Mouse (Mus musculus) adrenal gland, postnatal 10 days (tissue): ENCODE results near the gene Slc5a8. TPM values are rescaled to one million over a fixed set of nuclear protein-coding genes. Genes with fewer than 3 reads are reported as not detected.
A peak's percentile ranks its signal among the peaks of the same experiment; 100 is the strongest.

Experiments
- DNase-seq: peaks from one replicate; pipeline ENCODE4 v3.0.0; 2021; ENCODE audit warnings: mixed read lengths
- long read RNA-seq, 2 experiments: library from polyadenylated mRNA; stranded (forward); transcript quantifications; one replicate each; pipeline ENCODE4 v2.0.0; 2021
- total RNA-seq, 2 experiments: library from RNA; stranded (reverse); gene quantifications; 2 replicates each; pipeline ENCODE4 v1.2.3; 2021

Gene Slc5a8
- under 1 TPM; 0.06 TPM for total RNA-seq
- long read RNA-seq, experiment 1: 0 reads
- long read RNA-seq, experiment 2, full-length matches to known transcripts: 3 of 3 reads
- long read RNA-seq, experiment 2, partial matches to known transcripts: 0 of 3 reads
- long read RNA-seq, experiment 2, other reads (novel, unspliced or antisense): 0 of 3 reads

DNA sequence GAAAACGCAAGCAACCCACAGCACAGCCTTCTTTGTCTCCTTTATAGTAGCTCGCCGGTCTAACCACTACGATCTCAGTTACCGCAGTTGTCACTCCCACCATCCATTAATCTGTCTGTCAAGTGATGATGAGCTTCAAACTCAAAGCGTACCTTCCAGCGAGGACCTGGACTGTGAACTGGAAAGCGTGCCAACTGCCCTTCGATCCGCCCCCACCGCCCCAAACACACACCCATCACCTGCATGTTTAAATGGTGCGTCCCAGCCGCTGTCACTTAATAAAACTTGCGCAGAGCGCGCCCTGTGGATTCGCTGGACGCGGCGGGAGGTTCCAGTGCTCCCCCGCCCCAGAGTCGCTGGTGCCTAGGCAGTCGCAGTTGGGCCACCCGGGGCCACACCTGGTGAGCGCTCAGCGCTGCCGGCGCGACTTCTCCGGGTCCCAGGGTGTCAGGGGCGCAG, at the start of gene Slc5a8:
TSS of gene Slc5a8 (plus strand) at position 361 of the 459 bp plus-strand sequence.
- DNase-seq: peak; percentile 7

- no peak for DNase-seq
Measured at GRCm38 (mm10) chr10:88848876-88849476, 36.8 kb upstream of the Slc5a8 start.

DNA sequence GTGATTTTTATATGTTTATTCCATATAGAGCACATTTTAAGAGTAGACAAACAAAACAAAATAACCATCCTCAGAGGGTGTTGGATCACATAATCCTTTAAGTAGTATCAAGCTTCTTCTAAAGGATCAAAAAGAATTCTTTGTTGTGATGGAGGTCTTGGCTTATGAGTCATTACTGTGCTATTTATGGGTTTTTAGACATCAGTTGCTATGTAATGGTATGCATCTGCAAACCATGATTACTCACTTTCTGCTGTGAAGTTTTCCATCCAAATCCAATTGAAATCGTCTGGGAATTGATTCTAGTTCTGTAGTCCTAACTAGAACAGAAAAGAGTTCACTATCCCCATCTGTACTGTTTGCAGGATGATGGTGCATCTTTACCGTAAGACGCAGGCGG, 35.8 kb upstream of the Slc5a8 start:
- no peak for DNase-seq

GRCm38 (mm10) chr10:88853326-88853725, 32.5 kb upstream of the Slc5a8 start:
- no peak for DNase-seq

GRCm38 (mm10) chr10:88860911-88861310, 24.9 kb upstream of the Slc5a8 start:
- no peak for DNase-seq

- DNase-seq: no peak
Measured at GRCm38 (mm10) chr10:88861416-88861815, 24.4 kb upstream of the Slc5a8 start.

DNA sequence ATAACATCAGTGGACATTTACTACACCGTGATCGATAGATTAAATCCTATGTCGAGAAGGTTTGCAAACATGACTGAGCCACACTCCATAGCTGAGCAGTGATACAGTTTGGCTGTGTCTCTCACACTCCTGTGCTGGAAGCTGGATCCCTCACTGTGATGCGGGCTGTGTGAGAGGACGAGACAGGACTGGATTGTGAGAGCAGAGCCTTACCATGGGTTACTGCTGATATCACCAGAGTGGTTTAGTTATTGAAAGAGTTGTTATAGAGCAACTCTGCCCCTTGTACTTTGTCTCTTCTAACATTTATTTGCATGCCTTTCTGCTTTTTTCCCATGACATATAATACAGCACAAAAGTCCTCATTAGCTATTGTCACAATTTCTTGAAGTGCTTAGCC, 23.5 kb upstream of the Slc5a8 start:
- no peak for DNase-seq

GRCm38 (mm10) chr10:88866017-88866416, 19.8 kb upstream of the Slc5a8 start:
- peak; percentile 3 for DNase-seq

GRCm38 (mm10) chr10:88874870-88875269, 10.9 kb upstream of the Slc5a8 start:
- DNase-seq: no peak

- DNase-seq: no peak
Measured at GRCm38 (mm10) chr10:88877421-88877820, 8.4 kb upstream of the Slc5a8 start.

- DNase-seq: no peak
Measured at GRCm38 (mm10) chr10:88883721-88884120, 2.1 kb upstream of the Slc5a8 start.

DNA sequence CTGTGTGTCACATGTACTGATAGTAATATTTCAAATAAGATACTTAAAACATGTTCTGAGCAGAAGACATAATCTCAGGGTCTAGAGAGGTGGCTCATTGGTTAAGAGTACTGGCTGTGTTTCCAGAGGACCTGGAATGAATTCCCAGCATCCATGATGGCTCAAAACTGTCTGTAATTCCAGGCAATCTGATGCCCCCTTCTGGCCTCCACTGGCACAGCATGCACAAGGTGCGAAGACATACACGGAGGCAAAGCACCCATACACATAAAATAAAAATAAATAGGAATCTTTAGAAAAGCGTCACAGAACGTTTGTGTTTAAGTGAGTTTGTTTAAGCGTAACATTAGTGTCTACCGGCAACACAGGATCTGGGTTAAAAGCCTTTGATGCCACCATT, 956 bp upstream of the Slc5a8 start:
- no peak for DNase-seq

- DNase-seq: peak; percentile 2
Measured at GRCm38 (mm10) chr10:88886114-88886513, 322 bp downstream of the Slc5a8 start.

DNA sequence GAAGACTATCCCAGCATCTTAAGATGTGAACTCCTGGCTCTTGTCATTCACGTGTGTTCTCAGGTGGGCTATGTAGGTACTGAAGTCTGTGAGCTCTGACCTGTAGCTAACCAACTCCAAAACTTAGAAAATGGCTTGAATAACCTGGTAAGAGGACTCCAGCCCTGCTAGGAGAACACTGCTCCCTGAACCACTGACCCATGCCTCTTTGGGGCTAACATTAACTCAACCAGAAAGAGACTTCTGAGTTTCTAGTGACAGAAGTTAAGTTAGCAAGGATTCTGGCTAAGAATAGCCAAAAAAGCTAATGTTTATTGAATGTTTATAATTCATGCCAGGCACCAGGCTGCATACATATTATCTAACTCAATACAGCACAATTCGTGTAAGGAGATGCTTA, 2.6 kb downstream of the Slc5a8 start:
- DNase-seq: no peak

DNA sequence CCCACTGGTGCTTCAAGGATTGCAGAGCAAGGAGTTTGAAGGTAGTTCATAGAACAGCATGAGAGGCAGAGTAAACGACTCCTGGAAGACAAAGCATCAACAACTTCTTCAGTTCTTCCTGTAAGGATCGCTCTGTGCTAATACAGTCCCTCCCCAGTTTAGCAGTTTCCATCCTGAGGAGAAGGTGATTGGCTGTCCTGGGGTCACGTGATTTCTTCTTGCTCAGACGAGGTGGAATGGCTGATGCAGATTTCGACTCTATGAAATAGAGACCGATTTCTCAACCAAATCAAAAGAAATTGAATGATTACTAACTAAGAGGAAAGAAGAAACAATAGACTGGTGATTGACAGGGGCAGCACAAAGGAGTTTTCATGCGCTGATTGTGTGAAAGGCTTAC, 5.6 kb downstream of the Slc5a8 start:
- DNase-seq: no peak

- no peak for DNase-seq
Measured at GRCm38 (mm10) chr10:88892560-88893087, 6.8 kb downstream of the Slc5a8 start.

GRCm38 (mm10) chr10:88897032-88897431, 11.2 kb downstream of the Slc5a8 start:
- no peak for DNase-seq

DNA sequence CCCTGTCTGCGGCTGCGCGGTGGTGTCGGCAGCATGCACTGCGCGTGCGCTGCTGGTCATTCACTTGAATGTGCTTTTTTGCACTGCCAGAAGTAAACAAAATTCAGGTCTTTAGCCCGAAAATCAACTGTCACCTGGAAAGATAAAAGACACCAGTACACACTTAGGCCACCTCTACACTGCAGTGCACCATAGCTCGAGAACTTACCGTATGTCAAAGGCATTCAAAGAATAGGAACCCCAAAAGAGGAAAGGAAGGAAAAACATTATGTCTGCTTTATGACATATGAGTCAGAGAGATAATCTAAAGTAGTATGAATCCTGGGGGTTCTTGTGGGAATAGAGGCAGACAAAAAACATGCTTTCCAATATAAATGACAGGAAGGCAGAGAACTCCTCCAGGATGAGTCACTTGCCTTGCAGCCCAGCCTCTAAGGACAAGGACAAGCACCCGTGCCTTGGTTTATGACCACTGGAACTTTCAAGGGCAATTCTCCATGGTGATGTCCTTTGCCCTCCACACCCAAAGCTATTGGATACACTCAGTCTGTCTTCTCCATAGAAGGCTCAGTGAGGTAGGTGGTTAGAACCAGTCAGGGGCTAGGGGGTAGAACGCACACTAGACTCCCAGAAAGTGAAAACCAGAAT, 64.0 kb downstream of the Slc5a8 start:
- DNase-seq: peak; percentile 62

GRCm38 (mm10) chr10:88950297-88950653, 64.5 kb downstream of the Slc5a8 start:
- DNase-seq: no peak

- DNase-seq: no peak
Measured at GRCm38 (mm10) chr10:88960791-88961190, 75.0 kb downstream of the Slc5a8 start.

GRCm38 (mm10) chr10:88968586-88968985, 82.8 kb downstream of the Slc5a8 start:
- no peak for DNase-seq

GRCm38 (mm10) chr10:88970951-88971725, 85.3 kb downstream of the Slc5a8 start:
- no peak for DNase-seq

DNA sequence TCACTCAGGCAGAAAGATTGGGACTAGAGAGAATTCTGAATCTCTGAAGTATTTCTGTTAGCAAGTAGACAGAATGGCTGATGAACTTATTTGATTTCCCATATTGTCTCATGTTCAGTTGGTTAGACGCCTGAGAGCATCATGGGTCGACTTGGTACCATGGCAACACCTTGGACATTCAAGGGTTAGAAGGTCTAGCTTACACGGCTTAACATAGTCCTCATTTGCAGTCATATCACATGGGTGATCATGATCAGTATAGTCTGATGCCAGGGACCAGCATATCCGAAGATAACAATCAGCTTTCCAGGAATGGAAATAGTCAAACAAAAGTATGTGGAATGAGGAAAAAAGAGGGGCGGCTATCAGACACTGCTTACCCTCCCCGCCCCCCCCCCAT, 93.1 kb downstream of the Slc5a8 start:
- no peak for DNase-seq
